Mouse (Mus musculus) heart, adult 2 months (tissue): ENCODE data around the gene Wee1. TPM values are rescaled to one million over a fixed set of nuclear protein-coding genes. Genes with fewer than 3 reads are reported as not detected.

Experiments used
- DNase-seq, 2 experiments: peaks; one replicate each; pipeline ENCODE4 v3.0.0; 2021
- H3K27ac ChIP-seq: fragments of 200-600 bp; 2 replicates; pipeline ENCODE4 v1.8.1; 2022
- H3K27me3 ChIP-seq: fragments of 200-500 bp; 2 replicates; pipeline ENCODE4 v1.6.1; 2012; ENCODE audit warnings: mild to moderate bottlenecking, low read length, inconsistent platforms, mixed read lengths; ENCODE audit not compliant: control insufficient read depth, insufficient read depth
- H3K36me3 ChIP-seq: fragments of 200-500 bp; 2 replicates; pipeline ENCODE4 v1.6.1; 2012; ENCODE audit warnings: low read length, inconsistent platforms; ENCODE audit not compliant: control insufficient read depth, insufficient read depth
- H3K4me1 ChIP-seq: fragments of 200-500 bp; 2 replicates; pipeline ENCODE4 v1.6.1; 2011; ENCODE audit warnings: low read length; ENCODE audit not compliant: control insufficient read depth, insufficient read depth
- H3K4me3 ChIP-seq: fragments of 200-600 bp; 2 replicates; pipeline ENCODE4 v1.8.1; 2022
- H3K79me2 ChIP-seq: fragments of 200-500 bp; replicated peaks from 2 replicates; pipeline ENCODE4 v1.6.1; 2012; ENCODE audit warnings: mild to moderate bottlenecking, inconsistent platforms, low read length, moderate library complexity, mixed read lengths; ENCODE audit not compliant: control insufficient read depth, insufficient read depth
- H3K9ac ChIP-seq: fragments of 200-500 bp; 2 replicates; pipeline ENCODE4 v1.6.1; 2012; ENCODE audit warnings: low read depth, mild to moderate bottlenecking, control low read depth, inconsistent platforms, low read length, mixed read lengths
- CTCF ChIP-seq: fragments of 200-600 bp; IDR thresholded peaks from 2 replicates; pipeline ENCODE4 v1.8.1; 2022; ENCODE audit warnings: antibody characterized with exemption, mild to moderate bottlenecking, moderate library complexity
- EP300 ChIP-seq: fragments of 200-500 bp; IDR thresholded peaks from 2 replicates; pipeline ENCODE4 v1.6.1; 2011; ENCODE audit warnings: low read depth, low read length, control low read depth; ENCODE audit not compliant: insufficient read depth
- POLR2A ChIP-seq: fragments of 200-500 bp; IDR thresholded peaks from 2 replicates; pipeline ENCODE4 v1.6.1; 2011; ENCODE audit warnings: mild to moderate bottlenecking, low read depth, low read length, control low read depth; ENCODE audit not compliant: insufficient read depth
- WGBS: fragments of 180-500 bp; shearing (Covaris S2); methylation state at CpG from one replicate; pipeline ENCODE4 v1.1.7; 2018; 5-methylcytosine and 5-hydroxymethylcytosine counted together
- intact Hi-C: fragments of 180-260 bp; cut with DNase I; formaldehyde crosslinking; loops from one replicate; pipeline ENCODE4 v1.15.1; 2025
- long read RNA-seq: library from polyadenylated mRNA; stranded (forward); transcript quantifications from one replicate; pipeline ENCODE4 v2.0.0, GENCODE M21; 2021
- polyA plus RNA-seq: library from polyadenylated mRNA; depleted of rRNA; stranded (reverse); fragments of >200 nt; gene quantifications from 2 replicates; pipeline ENCODE4 v1.2.3, GENCODE M21; 2012; rRNA removed
- total RNA-seq, 2 experiments: library from RNA; stranded (reverse); gene quantifications; 2 replicates each; pipeline ENCODE4 v1.2.3; 2021

Wee1 gene
- total RNA-seq (1 to 10 TPM; 8.3 to 8.6 TPM), polyA plus RNA-seq (2.7 and 4.5 TPM in 2 replicates)
- long read RNA-seq, transcript Wee1-201 (11 exons, 3,419 nt), result major isoform, 10 of 11 reads
- long read RNA-seq, partial matches to known transcripts, result 0 of 11 reads
- long read RNA-seq, other reads (novel, unspliced or antisense), result 1 of 11 reads

DNA sequence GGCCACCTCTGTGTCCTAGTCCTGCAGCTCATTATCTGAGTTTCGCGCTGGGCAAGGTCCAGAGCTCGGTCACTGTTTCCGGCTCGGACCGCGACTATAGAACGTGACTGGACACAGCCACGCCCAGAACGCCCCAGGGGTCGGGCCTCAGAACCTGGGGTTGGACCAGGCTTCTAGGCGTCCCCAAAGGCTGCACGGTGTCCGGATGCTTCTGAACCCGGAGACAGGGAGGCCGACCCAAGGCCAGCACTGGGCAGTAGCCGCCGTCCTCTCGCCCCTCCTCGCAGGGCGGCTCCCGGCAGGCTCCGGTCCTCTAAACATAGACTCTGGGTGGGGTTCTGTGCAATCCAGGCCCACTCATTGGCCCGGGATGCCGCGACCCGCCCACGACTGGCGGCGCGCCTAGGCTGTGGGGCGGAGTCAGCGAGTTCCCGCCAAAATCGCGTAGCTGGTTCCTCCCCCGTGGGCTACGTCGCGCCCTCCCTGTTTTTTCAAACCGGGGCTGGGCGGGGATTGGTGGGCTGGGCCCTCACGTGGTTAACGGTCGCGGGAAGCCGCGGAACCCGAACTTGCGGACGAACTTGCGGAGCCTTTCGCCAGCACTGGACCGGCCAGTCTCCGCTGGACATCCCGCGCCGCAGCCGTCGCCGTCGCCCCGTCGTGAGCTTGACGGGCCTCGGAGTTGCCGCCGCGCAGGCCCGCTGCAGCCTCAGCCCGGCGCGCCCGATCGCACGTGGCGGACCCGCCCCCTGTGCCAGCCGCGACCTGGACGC lies at the start of gene Wee1:
Wee1 (plus strand) TSS at position 531 of the 773 bp plus-strand sequence.
- peak; percentile 99 to 100 for DNase-seq
- Histone ChIP-seq H3K27me3 (no peaks in the 10 kb centered on the region), H3K79me2 (no peaks in the 10 kb centered on the region), H3K4me1 (peaks cover 19% of the 10 kb centered on the region), H3K9ac (peak within 1 kb of the TSS; percentile 100), H3K36me3 (peaks cover 9% of the 10 kb centered on the region), H3K27ac (peak within 1 kb of the TSS; percentile 84), H3K4me3 (peak within 1 kb of the TSS; percentile 84)
- under 1% methylated on average over 81 of the region's 81 CpGs for WGBS
- TF ChIP-seq POLR2A, result peak; percentile 86
- TF ChIP-seq EP300, result peak; percentile 76; the same call in 1 of the 2 replicates
- no peak for TF ChIP-seq CTCF
- intact Hi-C loops, result loop anchor here (2.0 to 5.0 kb wide), 3 partner anchors 43 to 146 kb away; no protein-coding TSS in a partner anchor

DNA sequence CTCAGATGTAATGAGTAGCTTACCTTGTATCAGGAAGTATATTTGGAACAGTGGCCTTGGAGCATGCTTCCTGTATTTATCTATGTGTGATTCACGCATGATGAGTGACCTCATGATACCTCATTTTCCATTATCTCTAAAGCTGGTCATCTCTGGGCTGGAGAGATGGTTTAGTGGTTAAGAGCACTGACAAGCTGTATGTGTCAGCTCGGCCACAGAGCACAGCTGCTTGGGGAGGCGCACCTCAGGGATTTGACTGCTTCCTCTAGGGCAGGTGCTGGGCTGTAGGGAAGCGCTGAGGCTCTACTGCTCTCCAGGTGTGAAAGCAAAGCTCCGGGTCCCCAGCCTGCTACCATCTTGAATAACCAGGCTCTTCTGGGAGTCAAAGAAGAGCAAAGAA lies 43.7 kb upstream of the Wee1 start:
- Histone ChIP-seq H3K27ac (no peak overlapping the region), H3K36me3 (peaks cover 5% of the 10 kb centered on the region), H3K27me3 (no peaks in the 10 kb centered on the region), H3K4me1 (no peaks in the 10 kb centered on the region), H3K4me3 (no peak overlapping the region), H3K9ac (no peak overlapping the region), H3K79me2 (no peaks in the 10 kb centered on the region)
- intact Hi-C loops, result no loop called here
- 84% methylated on average over 5 of the region's 5 CpGs for WGBS
- TF ChIP-seq POLR2A, result no peak
- TF ChIP-seq CTCF, result no peak
- no peak for TF ChIP-seq EP300
- no peak for DNase-seq

DNA sequence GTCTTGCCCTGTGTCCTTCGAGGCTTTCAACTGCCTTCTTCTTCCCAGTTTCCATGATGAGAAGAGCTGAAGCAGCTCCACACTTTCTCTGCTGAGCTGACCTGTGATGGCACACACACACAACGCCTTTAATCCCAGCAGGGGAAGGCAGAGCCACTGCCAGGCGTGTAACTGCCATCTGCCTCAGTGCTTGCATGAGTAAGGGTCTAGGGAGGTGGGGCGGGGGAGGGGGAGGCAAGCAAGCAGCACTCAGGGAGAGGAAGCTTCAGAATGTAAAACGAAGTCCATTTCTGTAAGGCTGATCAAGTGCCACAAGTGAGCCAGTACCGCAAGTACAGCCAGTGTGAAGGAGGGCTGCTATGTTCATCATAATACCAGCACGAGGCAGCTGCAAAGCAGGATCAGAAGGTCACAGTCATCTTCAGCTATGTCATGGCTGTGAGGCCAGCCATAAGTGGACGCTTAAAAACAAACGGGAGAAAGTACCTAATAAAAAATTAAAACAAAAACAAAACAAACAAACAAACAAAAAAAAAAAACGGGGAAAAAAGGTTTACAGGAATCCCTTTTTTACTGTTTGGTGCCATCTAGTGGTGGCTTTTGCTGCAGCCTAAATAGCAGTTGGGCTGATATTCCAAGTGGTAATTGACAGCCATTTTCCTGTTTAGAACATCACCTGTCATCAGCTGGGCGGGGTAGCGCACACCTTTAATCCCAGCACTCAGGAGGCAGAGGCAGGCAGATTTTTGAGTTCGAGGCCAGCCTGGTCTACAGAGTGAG lies 38.3 kb upstream of the Wee1 start:
- no peak overlapping the region for H3K4me3 ChIP-seq
- no peak overlapping the region for H3K27ac ChIP-seq
- no peaks in the 10 kb centered on the region for H3K4me1 ChIP-seq
- 65% methylated on average over 13 of the region's 13 CpGs for WGBS
- no peak overlapping the region for H3K9ac ChIP-seq
- peaks cover 6% of the 10 kb centered on the region for H3K36me3 ChIP-seq
- DNase-seq, result peak; percentile 11 to 39
- no peaks in the 10 kb centered on the region for H3K27me3 ChIP-seq
- intact Hi-C loops, result loop anchor here (1.0 to 5.0 kb wide), 3 partner anchors 13 to 116 kb away; no protein-coding TSS in a partner anchor
- H3K79me2 ChIP-seq, result no peaks in the 10 kb centered on the region
- TF ChIP-seq EP300 (no peak), POLR2A (no peak), CTCF (peak; percentile 89)

DNA sequence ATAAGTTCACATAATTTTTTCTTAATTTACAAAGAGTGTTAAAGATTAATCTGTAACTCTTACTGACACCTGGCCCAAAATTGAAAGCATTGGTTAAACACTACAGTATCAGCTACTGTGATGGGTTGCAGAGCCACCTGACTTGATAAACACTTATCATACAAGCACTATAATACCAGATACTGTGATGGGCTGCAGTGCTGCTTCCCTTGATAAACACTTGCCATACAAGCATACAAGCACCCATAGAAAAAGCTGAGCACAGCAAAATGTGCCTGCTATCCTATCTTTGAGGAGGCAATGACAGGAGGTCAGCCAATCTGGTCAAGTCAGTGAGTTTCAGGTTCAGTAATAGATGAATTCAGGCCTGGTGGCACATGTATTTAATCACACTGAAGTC lies 36.6 kb upstream of the Wee1 start:
- Histone ChIP-seq H3K36me3 (peaks cover 11% of the 10 kb centered on the region), H3K4me3 (no peak overlapping the region), H3K79me2 (no peaks in the 10 kb centered on the region), H3K9ac (no peak overlapping the region), H3K4me1 (no peaks in the 10 kb centered on the region), H3K27me3 (no peaks in the 10 kb centered on the region), H3K27ac (no peak overlapping the region)
- TF ChIP-seq POLR2A, result no peak
- TF ChIP-seq EP300, result no peak
- no peak for TF ChIP-seq CTCF
- no peak for DNase-seq
- intact Hi-C loops, result no loop called here

DNA sequence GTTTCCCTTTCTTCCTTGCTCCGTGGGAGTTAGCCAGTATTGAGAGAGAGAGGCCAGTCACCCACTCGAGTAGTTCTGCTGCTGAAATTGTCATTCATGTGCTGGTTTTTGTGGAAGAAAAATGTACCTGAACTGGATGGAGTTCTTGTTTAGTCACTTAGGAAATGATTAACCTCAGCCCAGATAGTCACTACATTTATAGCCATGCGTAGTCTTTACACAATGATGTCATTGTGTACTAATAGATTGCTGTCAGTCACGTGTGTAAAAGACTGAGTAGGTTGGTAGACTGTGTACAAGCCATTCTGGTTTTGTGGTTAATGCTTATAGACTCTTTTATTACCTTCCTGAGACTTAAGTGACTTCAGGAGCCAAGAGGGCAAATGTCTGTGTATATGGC lies 33.9 kb upstream of the Wee1 start:
- intact Hi-C loops, result no loop called here
- Histone ChIP-seq H3K27ac (no peak overlapping the region), H3K4me1 (no peaks in the 10 kb centered on the region), H3K27me3 (no peaks in the 10 kb centered on the region), H3K36me3 (peaks cover 11% of the 10 kb centered on the region), H3K4me3 (no peak overlapping the region), H3K79me2 (no peaks in the 10 kb centered on the region), H3K9ac (no peak overlapping the region)
- WGBS, result 61% methylated on average over 4 of the region's 4 CpGs
- TF ChIP-seq POLR2A, result no peak
- no peak for TF ChIP-seq EP300
- TF ChIP-seq CTCF, result no peak
- DNase-seq, result no peak
